Mouse (Mus musculus) MEL (cell line): Measurements from ENCODE around the gene Arhgef2. TPM values are rescaled to one million over a fixed set of nuclear protein-coding genes. Genes with fewer than 3 reads are reported as not detected.

ENCODE experiments used
- DNase-seq: peaks from one replicate; pipeline ENCODE4 v3.0.0; 2011; ENCODE audit warnings: low read depth, low spot score
- H3K27ac ChIP-seq: 2 replicates; pipeline ENCODE4 v1.5.1; 2012; ENCODE audit warnings: low read depth, mild to moderate bottlenecking, control low read depth, low read length, moderate library complexity; ENCODE audit not compliant: control insufficient read depth
- H3K27me3 ChIP-seq, 2 experiments: fragments of 150-350 bp in 1 of 2; sonication (generic) in 1 of 2; 2 replicates each; pipeline ENCODE4 v1.6.1; 2012; ENCODE audit warnings: low read length in 2 of 2, mild to moderate bottlenecking in 2 of 2, improper control_type of control experiment in 1 of 2, moderate library complexity in 1 of 2; ENCODE audit not compliant: insufficient read depth in 2 of 2, control insufficient read depth in 1 of 2
- H3K36me3 ChIP-seq, 2 experiments: 2 replicates each; pipeline ENCODE4 v1.6.1; 2012 to 2014; ENCODE audit warnings: low read length in 2 of 2, improper control_type of control experiment in 1 of 2, inconsistent platforms in 1 of 2, mild to moderate bottlenecking in 1 of 2; ENCODE audit not compliant: insufficient read depth in 2 of 2, control insufficient read depth in 1 of 2
- H3K4me1 ChIP-seq, 2 experiments: fragments of 150-350 bp in 1 of 2; sonication (generic) in 1 of 2; 2 replicates each; pipeline ENCODE4 v1.6.1; 2012; ENCODE audit warnings: low read length in 2 of 2, improper control_type of control experiment in 1 of 2, mild to moderate bottlenecking in 1 of 2; ENCODE audit not compliant: insufficient read depth in 2 of 2, control insufficient read depth in 1 of 2
- H3K4me3 ChIP-seq, 2 experiments: fragments of 150-350 bp in 1 of 2; sonication (generic) in 1 of 2; 2 replicates each; pipeline ENCODE4 v1.5.1; 2012; ENCODE audit warnings: low read depth in 2 of 2, low read length in 2 of 2, mild to moderate bottlenecking in 2 of 2, moderate library complexity in 2 of 2, control low read depth in 1 of 2, improper control_type of control experiment in 1 of 2; ENCODE audit not compliant: control insufficient read depth in 1 of 2, insufficient read depth in 1 of 2
- H3K79me2 ChIP-seq: 2 replicates; pipeline ENCODE4 v1.6.1; 2012; ENCODE audit warnings: mild to moderate bottlenecking, low read length, moderate library complexity; ENCODE audit not compliant: control insufficient read depth, poor library complexity, insufficient read depth
- H3K9ac ChIP-seq: 2 replicates; pipeline ENCODE4 v1.6.1; 2012; ENCODE audit warnings: low read depth, mild to moderate bottlenecking, control low read depth, low read length, moderate library complexity; ENCODE audit not compliant: control insufficient read depth, poor library complexity, severe bottlenecking
- H3K9me3 ChIP-seq: fragments of 150-350 bp; sonication (generic); replicated peaks from 2 replicates; pipeline ENCODE4 v1.6.1; 2012; ENCODE audit warnings: mild to moderate bottlenecking, low read length, improper control_type of control experiment, moderate library complexity; ENCODE audit not compliant: insufficient read depth
- CHD2 ChIP-seq: IDR thresholded peaks from 2 replicates; pipeline ENCODE4 v1.6.1; 2011; ENCODE audit warnings: low read length, improper control_type of control experiment
- CTCF ChIP-seq, 3 experiments: IDR thresholded peaks in 2 of 3; conservative IDR thresholded peaks in 1 of 3; 2 replicates each; pipeline ENCODE4 v1.5.1; 2011 to 2012; ENCODE audit warnings: low read length in 3 of 3, low read depth in 2 of 3, mild to moderate bottlenecking in 2 of 3, improper control_type of control experiment in 1 of 3, inconsistent platforms in 1 of 3, mixed read lengths in 1 of 3, moderate library complexity in 1 of 3; ENCODE audit not compliant: control insufficient read depth in 1 of 3, insufficient read depth in 1 of 3, poor library complexity in 1 of 3, severe bottlenecking in 1 of 3
- E2F4 ChIP-seq: IDR thresholded peaks from 2 replicates; pipeline ENCODE4 v1.6.1; 2011; ENCODE audit warnings: low read depth, low read length, improper control_type of control experiment, borderline replicate concordance
- GATA1 ChIP-seq: IDR thresholded peaks from 2 replicates; pipeline ENCODE4 v1.6.1; 2011; ENCODE audit warnings: low read depth, low read length, improper control_type of control experiment
- MAFK ChIP-seq: IDR thresholded peaks from 2 replicates; pipeline ENCODE4 v1.6.1; 2011; ENCODE audit warnings: low read depth, mild to moderate bottlenecking, low read length, improper control_type of control experiment, borderline replicate concordance
- MXI1 ChIP-seq: IDR thresholded peaks from 2 replicates; pipeline ENCODE4 v1.6.1; 2011; ENCODE audit warnings: mild to moderate bottlenecking, low read depth, low read length, improper control_type of control experiment
- MYC ChIP-seq: IDR thresholded peaks from 2 replicates; pipeline ENCODE4 v1.6.1; 2011; ENCODE audit warnings: low read depth, mild to moderate bottlenecking, low read length, improper control_type of control experiment, moderate library complexity
- POLR2AphosphoS2 ChIP-seq: IDR thresholded peaks from 2 replicates; pipeline ENCODE4 v1.6.1; 2011; ENCODE audit warnings: low read length, improper control_type of control experiment
- SIN3A ChIP-seq: IDR thresholded peaks from 2 replicates; pipeline ENCODE4 v1.6.1; 2012; ENCODE audit warnings: low read length, improper control_type of control experiment, inconsistent platforms
- SMC3 ChIP-seq: IDR thresholded peaks from 2 replicates; pipeline ENCODE4 v1.6.1; 2011; ENCODE audit warnings: low read depth, low read length, improper control_type of control experiment
- USF1 ChIP-seq: IDR thresholded peaks from 2 replicates; pipeline ENCODE4 v1.6.1; 2014; ENCODE audit warnings: low read depth, mild to moderate bottlenecking, inconsistent platforms, low read length, improper control_type of control experiment, moderate library complexity
- USF2 ChIP-seq, 2 experiments: IDR thresholded peaks; 2 replicates each; pipeline ENCODE4 v1.6.1; 2011 to 2012; ENCODE audit warnings: improper control_type of control experiment in 2 of 2, low read length in 2 of 2, borderline replicate concordance in 1 of 2, inconsistent platforms in 1 of 2, low read depth in 1 of 2, mild to moderate bottlenecking in 1 of 2; ENCODE audit not compliant: insufficient read depth in 1 of 2
- ZC3H11A ChIP-seq: IDR thresholded peaks from 2 replicates; pipeline ENCODE4 v1.6.1; 2012; ENCODE audit warnings: low read depth, mild to moderate bottlenecking, inconsistent platforms, low read length, improper control_type of control experiment
- ZMIZ1 ChIP-seq: IDR thresholded peaks from 2 replicates; pipeline ENCODE4 v1.6.1; 2012; ENCODE audit warnings: low read depth, mild to moderate bottlenecking, inconsistent platforms, low read length, improper control_type of control experiment, moderate library complexity
- polyA plus RNA-seq, 2 experiments: library from polyadenylated mRNA; stranded (reverse) in 1 of 2; unstranded in 1 of 2; fragments of >175 nt in 1 of 2; fragments of >200 nt in 1 of 2; gene quantifications; 2 replicates each; pipeline versions ENCODE4 v1.2.1 to v1.2.4; 2012; ENCODE audit warnings: low replicate concordance in 2 of 2, low read depth in 1 of 2; ENCODE audit not compliant: insufficient read length in 2 of 2, insufficient read depth in 1 of 2, missing spikeins in 1 of 2
- total RNA-seq: library from RNA; depleted of rRNA; stranded (reverse); fragments of 300-350 nt; gene quantifications from 2 replicates; pipeline ENCODE4 v1.2.3, GENCODE M21; 2012

The Arhgef2 gene
- total and polyA plus RNA-seq, 3 experiments: 113 to 183 TPM; not detected in 1

- Histone ChIP-seq H3K27ac (no peak overlapping the region), H3K4me1 (peaks cover 14 to 33% of the 10 kb centered on the region in 2 experiments)
- no peak for DNase-seq
Observed at GRCm38 (mm10) chr3:88654621-88655020, 48.9 kb downstream of the Arhgef2 start.

GRCm38 (mm10) chr3:88655619-88656018 lies 49.9 kb downstream of the Arhgef2 start:
- Histone ChIP-seq H3K27me3 (no peaks in the 10 kb centered on the region), H3K9me3 (no peaks in the 10 kb centered on the region), H3K79me2 (no peaks in the 10 kb centered on the region), H3K4me1 (peaks cover 14 to 36% of the 10 kb centered on the region in 2 experiments), H3K36me3 (peaks cover 0 to 23% of the 10 kb centered on the region in 2 experiments; a peak in 2 of 4 replicates), H3K9ac (no peak overlapping the region), H3K4me3 (no peak overlapping the region), H3K27ac (no peak overlapping the region)
- no peak for DNase-seq
- TF ChIP-seq SMC3 (no peak), E2F4 (no peak), ZMIZ1 (no peak), CHD2 (no peak), CTCF (IDR thresholded peaks at IDR 0.05 in 2 of 3, conservative IDR thresholded peaks at IDR 0.05 in 1 of 3; ENCODE audit: control insufficient read depth in 1 of 3, insufficient read depth in 1 of 3, low read depth in 2 of 3, low read length in 3 of 3, poor library complexity in 1 of 3, severe bottlenecking in 1 of 3) (no peak), GATA1 (no peak), SIN3A (no peak), MYC (no peak), MXI1 (no peak), POLR2AphosphoS2 (no peak), MAFK (no peak), USF2 (IDR thresholded peaks at IDR 0.05; ENCODE audit: borderline replicate concordance in 1 of 2, insufficient read depth in 1 of 2, low read depth in 1 of 2, low read length in 2 of 2) (no peak), ZC3H11A (no peak)

More at GRCm38 (mm10) chr3:88654621-88655020, 48.9 kb downstream of the Arhgef2 start:
- peaks cover 0 to 23% of the 10 kb centered on the region in 2 experiments; a peak in 2 of 4 replicates for H3K36me3 ChIP-seq
- TF ChIP-seq E2F4 (no peak), USF1 (peak; percentile 72)
- TF ChIP-seq, all 39 proteins: peak for 1
- Histone ChIP-seq H3K4me3 (no peak overlapping the region), H3K27me3 (no peaks in the 10 kb centered on the region), H3K9ac (no peak overlapping the region), H3K79me2 (no peaks in the 10 kb centered on the region), H3K9me3 (no peaks in the 10 kb centered on the region)
